Mouse (Mus musculus) hindbrain, postnatal 0 days (tissue): ENCODE measurements at regions not wholly inside any gene's neighbourhood (a gene's known extent, or its start where the extent isn't known, plus 50 kb on each side); places are given as distances from the start of the nearest gene placed in this dataset.

Source experiments
- ATAC-seq: fragments of 200-750 bp; cut with Nextera tagmentation; 2 replicates; pipeline ENCODE4 v1.8.0; 2017; ENCODE audit warnings: mild to moderate bottlenecking, moderate TSS enrichment, moderate library complexity
- DNase-seq: peaks from one replicate; pipeline ENCODE4 v3.0.0-alpha.2; 2015; ENCODE audit warnings: low spot score
- H3K27ac ChIP-seq: fragments of 300-500 bp; sonication (generic); 2 replicates; pipeline ENCODE4 v1.5.1; 2014; ENCODE audit warnings: mild to moderate bottlenecking
- H3K27me3 ChIP-seq: fragments of 300-500 bp; sonication (generic); 2 replicates; pipeline ENCODE4 v1.6.1; 2014; ENCODE audit warnings: low read length, mixed read lengths; ENCODE audit not compliant: insufficient read depth
- H3K36me3 ChIP-seq: fragments of 300-500 bp; sonication (generic); 2 replicates; pipeline ENCODE4 v1.6.1; 2014; ENCODE audit warnings: low read length, mixed read lengths; ENCODE audit not compliant: insufficient read depth
- H3K4me1 ChIP-seq: fragments of 300-500 bp; sonication (generic); 2 replicates; pipeline ENCODE4 v1.6.1; 2014; ENCODE audit warnings: antibody characterized with exemption, low read length, mixed read lengths; ENCODE audit not compliant: insufficient read depth
- H3K4me2 ChIP-seq: fragments of 300-500 bp; sonication (generic); 2 replicates; pipeline ENCODE4 v1.6.1; 2014; ENCODE audit warnings: low read depth, mild to moderate bottlenecking, low read length, moderate library complexity, mixed read lengths
- H3K4me3 ChIP-seq: fragments of 300-500 bp; sonication (generic); 2 replicates; pipeline ENCODE4 v1.5.1; 2014; ENCODE audit warnings: low read length
- H3K9ac ChIP-seq: fragments of 300-500 bp; sonication (generic); replicated peaks from 2 replicates; pipeline ENCODE4 v1.6.1; 2014; ENCODE audit warnings: mild to moderate bottlenecking, low read length, moderate library complexity, mixed read lengths
- H3K9me3 ChIP-seq: fragments of 300-500 bp; sonication (generic); 2 replicates; pipeline ENCODE4 v1.6.1; 2016; ENCODE audit warnings: low read length, mixed read lengths
- CTCF ChIP-seq: IDR thresholded peaks from 2 replicates; pipeline ENCODE4 v1.5.1; 2016; ENCODE audit warnings: antibody characterized with exemption, control low read depth, low read depth
- WGBS: fragments of 180-500 bp; shearing (Covaris S2); extraction: QIAGEN DNeasy Blood & Tissue Kit; methylation state at CpG from one replicate; pipeline ENCODE4 v1.1.7; 2014; 5-methylcytosine and 5-hydroxymethylcytosine counted together

- no peak for DNase-seq
Observed at GRCm38 (mm10) chr17:79236244-79236781, 118.6 kb downstream of the Cdc42ep3 start.

GRCm38 (mm10) chr17:79230653-79231489 lies 124.0 kb downstream of the Cdc42ep3 start:
- 49% methylated on average over 25 of the region's 25 CpGs for WGBS
- H3K9ac ChIP-seq = no peak overlapping the region
- TF ChIP-seq CTCF = no peak
- H3K9me3 ChIP-seq = no peaks in the 10 kb centered on the region
- DNase-seq = peak; percentile 73
- no peak overlapping the region for H3K27ac ChIP-seq
- no peaks in the 10 kb centered on the region for H3K27me3 ChIP-seq
- ATAC-seq = peak; percentile 86
- H3K4me2 ChIP-seq = peak overlapping the region; percentile 43
- 0 out of 2 replicates have a peak, but pooled peaks cover 8% of the 10 kb centered on the region for H3K4me1 ChIP-seq
- no peaks in the 10 kb centered on the region for H3K36me3 ChIP-seq
- peak overlapping the region; percentile 14; the same call in 1 of the 2 replicates for H3K4me3 ChIP-seq

More at GRCm38 (mm10) chr17:79236244-79236781, 118.6 kb downstream of the Cdc42ep3 start:
- H3K4me1 ChIP-seq = 0 out of 2 replicates have a peak, but pooled peaks cover 7% of the 10 kb centered on the region
- no peak for ATAC-seq
- H3K9ac ChIP-seq = no peak overlapping the region
- 84% methylated on average over 3 of the region's 3 CpGs for WGBS
- H3K27me3 ChIP-seq = no peaks in the 10 kb centered on the region
- H3K36me3 ChIP-seq = no peaks in the 10 kb centered on the region
- TF ChIP-seq CTCF = no peak
- no peak overlapping the region for H3K27ac ChIP-seq
- H3K9me3 ChIP-seq = no peaks in the 10 kb centered on the region
- no peak overlapping the region for H3K4me2 ChIP-seq
- no peak overlapping the region for H3K4me3 ChIP-seq

GRCm38 (mm10) chr17:79206563-79206962 lies 148.3 kb downstream of the Cdc42ep3 start:
- no peak for ATAC-seq
- H3K4me3 ChIP-seq = no peak overlapping the region

GRCm38 (mm10) chr17:79206111-79206510 lies 148.8 kb downstream of the Cdc42ep3 start:
- Histone ChIP-seq H3K27ac (no peak overlapping the region), H3K4me1 (no peaks in the 10 kb centered on the region), H3K4me2 (no peak overlapping the region), H3K4me3 (no peak overlapping the region), H3K9me3 (no peaks in the 10 kb centered on the region), H3K9ac (no peak overlapping the region), H3K27me3 (no peaks in the 10 kb centered on the region), H3K36me3 (no peaks in the 10 kb centered on the region)
- 65% methylated on average over 4 of the region's 4 CpGs for WGBS
- no peak for TF ChIP-seq CTCF
- ATAC-seq (no peak), DNase-seq (no peak)

More at GRCm38 (mm10) chr17:79206563-79206962, 148.3 kb downstream of the Cdc42ep3 start:
- peak; percentile 38 for TF ChIP-seq CTCF
- WGBS = 89% methylated on average over 1 of the region's 1 CpGs
- DNase-seq = no peak
- H3K9ac ChIP-seq = no peak overlapping the region
- H3K9me3 ChIP-seq = no peaks in the 10 kb centered on the region
- H3K4me2 ChIP-seq = no peak overlapping the region
- no peaks in the 10 kb centered on the region for H3K4me1 ChIP-seq
- no peaks in the 10 kb centered on the region for H3K27me3 ChIP-seq
- no peak overlapping the region for H3K27ac ChIP-seq
- H3K36me3 ChIP-seq = no peaks in the 10 kb centered on the region

- no peak for DNase-seq
- Histone ChIP-seq H3K36me3 (no peaks in the 10 kb centered on the region), H3K4me3 (no peak overlapping the region), H3K27ac (no peak overlapping the region), H3K9me3 (no peaks in the 10 kb centered on the region), H3K4me1 (no peaks in the 10 kb centered on the region), H3K27me3 (no peaks in the 10 kb centered on the region), H3K4me2 (no peak overlapping the region), H3K9ac (no peak overlapping the region)
- ATAC-seq = no peak
- no peak for TF ChIP-seq CTCF
- 57% methylated on average over 9 of the region's 9 CpGs for WGBS
Observed at GRCm38 (mm10) chr17:79199814-79200491, 148.2 kb downstream of the Qpct start.

GRCm38 (mm10) chr17:79191871-79192373 lies 140.2 kb downstream of the Qpct start:
- Histone ChIP-seq H3K4me2 (no peak overlapping the region), H3K9me3 (no peaks in the 10 kb centered on the region), H3K27me3 (no peaks in the 10 kb centered on the region), H3K4me3 (no peak overlapping the region), H3K27ac (no peak overlapping the region), H3K4me1 (no peaks in the 10 kb centered on the region), H3K36me3 (no peaks in the 10 kb centered on the region), H3K9ac (no peak overlapping the region)
- no peak for DNase-seq
- no peak for ATAC-seq
- 61% methylated on average over 5 of the region's 5 CpGs for WGBS
- TF ChIP-seq CTCF = no peak
